Mouse (Mus musculus) small intestine, adult 2 months (tissue): Measurements from ENCODE around the gene Erp44.

Source experiments
- CTCF ChIP-seq: fragments of 200-500 bp; IDR thresholded peaks from 2 replicates; pipeline ENCODE4 v1.5.1; 2012; ENCODE audit warnings: low read depth, mild to moderate bottlenecking, control low read depth, inconsistent platforms, low read length, moderate library complexity, mixed read lengths; ENCODE audit not compliant: insufficient replicate concordance, insufficient read length; ENCODE audit errors: extremely low read depth
- POLR2A ChIP-seq: fragments of 200-500 bp; IDR thresholded peaks from 2 replicates; pipeline ENCODE4 v1.6.1; 2012; ENCODE audit warnings: low read depth, mild to moderate bottlenecking, control low read depth, inconsistent platforms, low read length, moderate library complexity

DNA sequence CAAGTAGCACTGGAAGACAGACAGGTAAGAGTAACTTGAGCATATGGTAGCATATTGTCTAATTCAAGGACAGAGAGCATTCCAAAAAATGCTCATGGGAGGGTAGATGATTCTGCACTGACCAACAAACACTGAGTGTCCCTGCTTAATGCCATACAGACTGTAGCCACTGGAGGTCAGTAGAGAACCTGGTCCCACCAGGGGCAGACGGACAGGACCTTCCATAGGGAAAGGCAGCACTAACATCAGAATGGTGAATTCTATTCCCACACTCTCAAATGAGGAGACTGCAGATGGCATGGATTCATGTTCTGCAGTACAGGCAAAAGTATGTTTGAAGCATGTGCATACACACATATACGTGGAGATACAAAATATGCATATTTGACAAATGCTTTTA lies 54.2 kb downstream of the Erp44 start:
- peak; percentile 78; the same call in 1 of the 2 replicates for TF ChIP-seq CTCF
- no peak for TF ChIP-seq POLR2A
